Mouse (Mus musculus) midbrain, embryonic 14.5 days (tissue): Measurements from ENCODE around the gene Stmn1. TPM values are rescaled to one million over a fixed set of nuclear protein-coding genes. Genes with fewer than 3 reads are reported as not detected.

Source experiments
- ATAC-seq: fragments of 200-750 bp; cut with Nextera tagmentation; 2 replicates; pipeline ENCODE4 v1.8.0; 2017; ENCODE audit warnings: moderate number of reproducible peaks, moderate library complexity; ENCODE audit not compliant: low FRiP score, low TSS enrichment
- DNase-seq: peaks from one replicate; pipeline ENCODE4 v3.0.0-alpha.2; 2015
- H3K27ac ChIP-seq: fragments of 300-500 bp; sonication (generic); replicated peaks from 2 replicates; pipeline ENCODE4 v1.5.1; 2014; ENCODE audit warnings: mild to moderate bottlenecking, low read depth, low read length, moderate library complexity
- H3K27me3 ChIP-seq: fragments of 300-500 bp; sonication (generic); 2 replicates; pipeline ENCODE4 v1.6.1; 2014; ENCODE audit warnings: low read length, control low read depth, mixed read lengths; ENCODE audit not compliant: control insufficient read depth, insufficient read depth
- H3K36me3 ChIP-seq: fragments of 300-500 bp; sonication (generic); 2 replicates; pipeline ENCODE4 v1.6.1; 2014; ENCODE audit warnings: low read length, control low read depth; ENCODE audit not compliant: control insufficient read depth, insufficient read depth
- H3K4me1 ChIP-seq: fragments of 300-500 bp; sonication (generic); 2 replicates; pipeline ENCODE4 v1.6.1; 2014; ENCODE audit warnings: mild to moderate bottlenecking, antibody characterized with exemption, low read length, control low read depth; ENCODE audit not compliant: control insufficient read depth, insufficient read depth
- H3K4me2 ChIP-seq: fragments of 300-500 bp; sonication (generic); 2 replicates; pipeline ENCODE4 v1.6.1; 2014; ENCODE audit warnings: mild to moderate bottlenecking, low read length, moderate library complexity
- H3K4me3 ChIP-seq: fragments of 300-500 bp; sonication (generic); replicated peaks from 2 replicates; pipeline ENCODE4 v1.5.1; 2014; ENCODE audit warnings: low read depth, low read length
- H3K9ac ChIP-seq: fragments of 300-500 bp; sonication (generic); replicated peaks from 2 replicates; pipeline ENCODE4 v1.6.1; 2014; ENCODE audit warnings: mild to moderate bottlenecking, low read length, moderate library complexity
- H3K9me3 ChIP-seq: fragments of 300-500 bp; sonication (generic); 2 replicates; pipeline ENCODE4 v1.6.1; 2016; ENCODE audit warnings: low read length, control low read depth, mixed read lengths; ENCODE audit not compliant: control insufficient read depth
- WGBS: fragments of 180-500 bp; shearing (Covaris S2); extraction: QIAGEN DNeasy Blood & Tissue Kit; methylation state at CpG from one replicate; pipeline ENCODE4 v1.1.7; 2014; 5-methylcytosine and 5-hydroxymethylcytosine counted together
- polyA plus RNA-seq: library from polyadenylated mRNA; unstranded; fragments of >200 nt; fragmentation: Nextera tagmentation; extraction: Ambion mirVana; gene quantifications from 2 replicates; pipeline ENCODE4 v1.2.1, GENCODE M21; 2014

Stmn1 gene
- polyA plus RNA-seq, 1 experiment from 2014 or later = 7,359 TPM

DNA sequence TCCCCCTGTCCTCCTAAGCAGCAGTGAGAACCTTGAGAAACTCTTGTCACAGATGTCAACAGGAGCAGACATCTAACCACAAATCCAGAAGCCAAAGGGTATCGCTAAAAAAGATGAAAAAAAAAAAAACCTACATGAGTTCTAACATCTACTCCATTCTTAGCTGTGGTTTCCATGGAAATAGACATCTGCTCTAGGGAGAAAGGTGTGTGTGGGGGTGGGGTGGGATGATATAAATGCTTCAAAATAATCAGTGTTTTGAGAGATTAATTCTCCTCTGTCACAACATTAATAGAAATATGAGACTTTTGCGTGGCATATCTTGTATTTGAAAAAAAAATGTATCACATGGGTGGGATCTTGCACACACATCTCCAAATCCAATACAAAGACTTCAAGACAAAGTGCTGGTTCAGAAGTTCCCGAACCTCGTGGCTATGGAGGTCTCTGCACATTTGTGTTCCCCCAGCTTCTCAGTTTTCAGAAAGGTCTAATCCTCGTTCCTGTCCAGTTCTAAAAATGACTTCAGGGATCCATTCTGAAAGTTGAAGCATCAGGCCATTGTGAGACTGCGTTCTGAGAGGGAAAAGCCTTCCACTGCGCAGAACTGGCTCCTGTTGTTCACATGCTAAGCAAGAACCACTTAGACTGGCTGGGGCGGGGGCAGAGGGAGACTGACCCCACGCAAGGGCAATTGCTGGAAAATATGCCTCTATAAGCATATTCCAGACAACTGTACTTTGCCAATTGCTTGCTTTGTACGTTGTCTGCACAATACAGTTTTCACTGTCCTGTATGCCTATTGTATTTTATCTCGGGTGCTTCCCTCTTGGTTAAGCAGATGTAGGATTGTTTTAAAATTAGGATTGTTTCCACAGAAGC lies 1.5 kb upstream of the Stmn1 start:
- Histone ChIP-seq H3K4me1 (peaks cover 35% of the 10 kb centered on the region), H3K9me3 (no peaks in the 10 kb centered on the region), H3K4me3 (peak overlapping the region; percentile 72), H3K4me2 (peak overlapping the region; percentile 88), H3K27ac (peak overlapping the region; percentile 94), H3K9ac (peak overlapping the region; percentile 91), H3K27me3 (no peaks in the 10 kb centered on the region), H3K36me3 (peaks cover 10% of the 10 kb centered on the region)
- 43% methylated on average over 11 of the region's 11 CpGs for WGBS
- DNase-seq (peak; percentile 58), ATAC-seq (no peak)

GRCm38 (mm10) chr4:134467435-134468214 lies 495 bp upstream of the Stmn1 start:
- WGBS = 1% methylated on average over 31 of the region's 31 CpGs
- peak overlapping the region; percentile 94 for H3K27ac ChIP-seq
- H3K4me2 ChIP-seq = peak overlapping the region; percentile 88
- peaks cover 44% of the 10 kb centered on the region for H3K4me1 ChIP-seq
- DNase-seq (peak; percentile 77), ATAC-seq (peak; percentile 55)
- H3K27me3 ChIP-seq = no peaks in the 10 kb centered on the region
- no peaks in the 10 kb centered on the region for H3K9me3 ChIP-seq
- peak overlapping the region; percentile 72 for H3K4me3 ChIP-seq
- H3K36me3 ChIP-seq = peaks cover 20% of the 10 kb centered on the region
- peak overlapping the region; percentile 91 for H3K9ac ChIP-seq

- Histone ChIP-seq H3K27ac (peak overlapping the region; percentile 94), H3K9me3 (no peaks in the 10 kb centered on the region), H3K4me2 (peak overlapping the region; percentile 88), H3K9ac (peak overlapping the region; percentile 91), H3K4me1 (peaks cover 49% of the 10 kb centered on the region), H3K4me3 (peak overlapping the region; percentile 72), H3K27me3 (no peaks in the 10 kb centered on the region), H3K36me3 (peaks cover 27% of the 10 kb centered on the region)
- ATAC-seq (peak; percentile 87), DNase-seq (peak; percentile 98)
- WGBS = under 1% methylated on average over 66 of the region's 68 CpGs
Observed at GRCm38 (mm10) chr4:134468578-134469266, 602 bp downstream of the Stmn1 start.

DNA sequence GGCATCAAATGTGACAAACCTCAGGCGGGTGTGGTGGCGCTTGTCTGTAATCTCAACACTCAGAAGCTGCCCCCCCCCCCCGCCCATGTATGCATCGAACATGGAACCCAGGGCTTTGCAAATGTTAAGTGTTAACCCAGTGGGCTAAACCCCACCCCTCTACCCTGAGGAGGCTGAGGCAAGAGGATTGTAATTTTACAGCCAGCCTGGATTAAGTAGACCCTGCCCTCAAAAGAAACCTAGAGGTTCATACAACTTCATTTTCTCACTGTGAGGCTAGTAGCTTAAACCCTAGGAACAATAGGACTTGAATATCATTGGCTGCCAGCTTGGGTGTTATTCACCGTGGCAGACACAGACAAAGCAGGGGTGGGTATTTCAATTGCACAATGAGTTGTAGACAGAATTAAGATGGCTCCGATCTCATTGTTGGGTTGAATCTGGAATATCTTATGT lies 1.2 kb downstream of the Stmn1 start:
- Histone ChIP-seq H3K36me3 (peaks cover 34% of the 10 kb centered on the region), H3K9ac (peak overlapping the region; percentile 91), H3K9me3 (no peaks in the 10 kb centered on the region), H3K4me3 (peak overlapping the region; percentile 72), H3K27ac (peak overlapping the region; percentile 94), H3K4me1 (peaks cover 54% of the 10 kb centered on the region), H3K4me2 (peak overlapping the region; percentile 88), H3K27me3 (no peaks in the 10 kb centered on the region)
- DNase-seq = peak; percentile 81
- whole genome bisulfite sequencing = under 1% methylated on average over 6 of the region's 6 CpGs
- peak; percentile 32; the same call in 1 of the 2 replicates for ATAC-seq

- H3K4me1 ChIP-seq = peaks cover 57% of the 10 kb centered on the region
- 22% methylated on average over 3 of the region's 3 CpGs for WGBS
- peak overlapping the region; percentile 72 for H3K4me3 ChIP-seq
- H3K9ac ChIP-seq = peak overlapping the region; percentile 91
- no peaks in the 10 kb centered on the region for H3K27me3 ChIP-seq
- no peaks in the 10 kb centered on the region for H3K9me3 ChIP-seq
- H3K4me2 ChIP-seq = peak overlapping the region; percentile 88
- ATAC-seq (no peak), DNase-seq (peak; percentile 68)
- H3K27ac ChIP-seq = peak overlapping the region; percentile 94
- peaks cover 40% of the 10 kb centered on the region for H3K36me3 ChIP-seq
Observed at GRCm38 (mm10) chr4:134469985-134470384, 1.9 kb downstream of the Stmn1 start.

DNA sequence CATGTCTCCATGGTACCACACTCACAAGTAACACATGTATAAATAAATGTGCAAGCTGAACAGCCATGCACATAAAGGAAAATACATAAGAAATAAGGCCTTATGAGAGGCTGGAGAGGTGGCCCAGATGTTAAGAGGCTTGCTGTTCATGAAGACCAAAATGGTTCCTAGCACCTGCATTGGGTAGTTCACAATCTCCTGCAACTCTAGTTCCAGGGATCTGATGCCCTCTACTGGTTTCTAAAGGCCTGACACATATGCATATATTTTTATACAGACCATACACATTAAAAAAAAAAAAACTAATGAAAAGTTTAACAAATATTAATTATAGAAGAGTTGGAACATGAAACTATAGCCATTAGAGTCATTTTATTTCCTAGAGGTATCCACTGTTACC lies 3.3 kb downstream of the Stmn1 start:
- H3K4me3 ChIP-seq = peak overlapping the region; percentile 72
- peak overlapping the region; percentile 74 for H3K27ac ChIP-seq
- H3K9me3 ChIP-seq = no peaks in the 10 kb centered on the region
- peaks cover 43% of the 10 kb centered on the region for H3K4me1 ChIP-seq
- peak; percentile 59 for DNase-seq
- no peak for ATAC-seq
- H3K27me3 ChIP-seq = no peaks in the 10 kb centered on the region
- peak overlapping the region; percentile 65; the same call in 1 of the 2 replicates for H3K9ac ChIP-seq
- peak overlapping the region; percentile 88 for H3K4me2 ChIP-seq
- peaks cover 55% of the 10 kb centered on the region for H3K36me3 ChIP-seq

GRCm38 (mm10) chr4:134473764-134474163 lies 5.6 kb downstream of the Stmn1 start:
- no peak for DNase-seq
- Histone ChIP-seq H3K4me3 (no peak overlapping the region), H3K9ac (no peak overlapping the region), H3K9me3 (no peaks in the 10 kb centered on the region), H3K4me1 (peaks cover 35% of the 10 kb centered on the region), H3K36me3 (peaks cover 66% of the 10 kb centered on the region), H3K27me3 (no peaks in the 10 kb centered on the region), H3K4me2 (peak overlapping the region; percentile 6), H3K27ac (peak overlapping the region; percentile 67)
- 56% methylated on average over 4 of the region's 4 CpGs for WGBS
- no peak for ATAC-seq

DNA sequence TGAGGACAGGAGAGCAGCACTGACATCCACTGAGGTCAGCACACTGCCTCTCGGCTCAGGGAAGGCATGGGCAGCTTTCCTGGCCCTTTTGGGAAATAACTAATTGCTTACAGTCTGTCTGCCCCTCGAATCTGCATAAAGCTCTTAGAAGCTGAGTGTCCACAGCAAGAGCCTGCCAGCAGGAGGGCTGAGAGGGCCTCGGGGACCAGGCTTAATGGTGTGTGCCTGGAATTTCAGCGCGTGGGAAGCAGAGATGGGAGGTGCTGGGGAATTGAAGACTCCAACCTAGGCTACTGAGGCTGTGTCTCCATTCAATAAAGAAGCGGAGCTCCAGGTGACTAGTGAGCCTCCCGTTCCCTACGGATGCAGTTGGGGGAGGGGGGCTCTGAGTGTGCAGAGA lies 6.1 kb downstream of the Stmn1 start:
- Histone ChIP-seq H3K36me3 (peaks cover 66% of the 10 kb centered on the region), H3K9me3 (no peaks in the 10 kb centered on the region), H3K27me3 (no peaks in the 10 kb centered on the region), H3K4me2 (peak overlapping the region; percentile 6), H3K4me3 (no peak overlapping the region), H3K27ac (peak overlapping the region; percentile 67), H3K9ac (0 out of 2 replicates have a peak overlapping the region, but pooled peaks have one; percentile 7), H3K4me1 (peaks cover 35% of the 10 kb centered on the region)
- DNase-seq (peak; percentile 55), ATAC-seq (no peak)
- WGBS = 32% methylated on average over 8 of the region's 8 CpGs
